Mouse (Mus musculus): Measurements from ENCODE around the gene Ndufc1.
"Not testable (repeated sequence)": the region's sequence is repeated elsewhere in the genome, so short reads cannot be mapped to it uniquely, and the experiment has no call there.

Ndufc1 gene

DNA sequence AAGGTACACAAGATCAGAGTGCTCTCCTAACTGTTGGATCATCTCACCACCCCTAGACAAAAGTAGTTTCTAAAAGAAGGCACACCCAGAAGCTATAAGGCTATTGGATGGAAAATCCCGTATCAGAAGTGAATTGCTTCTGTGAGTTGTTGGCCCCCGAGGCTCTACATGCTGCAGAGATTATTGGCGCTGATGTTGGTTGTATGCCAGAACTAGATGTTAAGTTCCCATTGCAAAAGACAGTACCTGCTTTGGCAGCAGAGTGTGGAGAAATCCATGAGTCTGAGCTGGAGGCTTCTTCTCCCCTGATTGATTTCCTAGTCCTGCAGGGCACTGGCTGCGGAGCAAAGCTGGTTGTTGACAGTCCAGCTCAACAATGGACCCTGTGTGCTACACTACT is 40.8 kb downstream of the Ndufc1 start:
- DNase-seq (ENCODE audit: low spot score) = no peak

DNA sequence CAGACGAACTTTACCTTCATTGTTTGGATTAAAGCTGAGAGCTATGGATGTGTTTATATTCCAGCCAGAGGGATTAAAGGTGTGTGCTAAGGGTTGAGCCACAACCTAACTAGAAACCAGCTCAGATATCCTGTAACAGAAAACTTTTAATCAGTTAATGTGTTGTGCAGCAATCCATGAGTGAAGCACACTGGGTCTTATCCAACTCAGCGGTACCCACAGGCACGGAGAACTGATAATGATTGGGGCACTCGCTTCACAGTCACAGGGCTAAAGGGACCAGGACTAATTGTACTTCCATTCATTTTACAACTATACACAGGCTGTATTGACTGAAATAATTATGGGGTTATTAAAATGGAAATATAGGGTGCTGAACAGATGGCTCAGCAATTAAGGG is 41.9 kb downstream of the Ndufc1 start:
- DNase-seq (ENCODE audit: low spot score) = no peak

DNA sequence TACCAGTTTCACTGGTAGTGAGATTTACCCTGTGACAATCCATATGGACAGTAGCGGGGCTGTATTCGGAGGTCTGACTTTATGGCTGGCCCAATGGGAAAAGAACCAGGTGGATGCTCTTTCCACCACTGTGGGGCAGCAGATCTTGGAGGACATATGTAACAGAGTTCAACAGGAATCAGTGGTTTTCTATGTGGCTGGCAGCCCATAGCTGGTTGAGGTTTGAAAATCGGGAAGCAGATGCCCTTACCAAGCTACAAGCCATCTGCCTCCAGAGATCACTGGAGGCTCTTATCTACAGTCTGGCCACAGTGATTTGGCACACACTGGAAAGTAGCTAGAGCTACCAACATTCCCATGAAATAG is 43.3 kb downstream of the Ndufc1 start:
- DNase-seq (ENCODE audit: low spot score) = no peak

DNA sequence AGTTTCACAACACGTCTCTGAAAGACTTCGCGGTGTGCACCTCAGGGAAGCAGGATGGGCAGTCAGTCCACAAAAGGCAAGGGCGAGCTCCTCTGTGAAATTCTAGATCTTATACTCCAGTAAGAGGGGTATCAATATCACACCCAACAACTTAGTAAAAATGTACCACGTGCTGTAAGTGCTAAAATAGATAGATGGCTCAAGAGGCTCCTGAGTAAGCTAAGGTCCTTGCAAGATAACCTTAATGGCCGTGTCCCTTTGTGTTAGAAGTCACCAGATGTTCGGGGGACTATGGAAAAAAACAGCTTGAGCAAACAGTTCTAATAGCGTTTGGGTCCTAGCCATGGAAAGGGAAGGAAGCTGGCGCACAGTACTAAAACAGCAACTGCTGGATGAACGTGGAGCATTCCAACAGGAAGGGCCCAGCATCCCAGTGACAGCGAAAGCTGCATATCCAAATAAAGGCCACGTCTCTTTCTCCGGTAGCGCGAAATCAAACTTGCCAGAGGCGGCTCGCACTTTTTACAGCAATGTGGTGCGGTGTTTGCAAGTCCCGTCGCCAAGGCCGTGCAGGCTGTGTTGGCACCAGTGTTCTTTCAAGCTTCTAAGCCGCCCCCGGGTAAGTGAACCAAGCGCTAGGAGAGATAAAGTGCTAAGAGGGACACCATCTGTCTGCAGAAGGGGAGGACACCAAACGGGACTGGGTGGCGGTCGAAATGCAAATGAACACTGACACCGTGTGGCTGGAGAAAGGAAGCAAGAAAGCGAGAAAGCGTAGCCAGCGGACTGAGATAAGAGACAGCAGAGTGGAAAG is 43.9 kb downstream of the Ndufc1 start:
- DNase-seq (ENCODE audit: low spot score) = peak; percentile 57

DNA sequence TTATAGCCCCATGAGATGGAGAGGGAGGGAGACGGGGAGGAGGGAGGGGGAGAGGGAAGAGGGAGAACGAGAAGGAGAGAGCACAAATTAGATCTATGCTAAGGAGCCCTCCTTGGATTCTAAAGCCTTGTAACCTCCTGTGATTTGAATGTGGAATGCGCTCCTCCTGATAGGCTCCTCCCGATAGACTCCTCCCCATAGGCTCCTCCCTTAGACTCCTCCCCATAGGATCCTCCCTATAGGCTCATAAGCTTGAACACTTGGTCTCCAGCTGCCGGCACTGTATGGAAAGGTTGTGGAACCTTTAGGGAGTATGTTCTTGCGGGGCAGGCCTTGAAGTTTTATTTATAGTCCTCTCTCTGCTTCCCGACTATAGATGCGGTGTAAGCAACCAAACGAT is 47.7 kb downstream of the Ndufc1 start:
- no peak for DNase-seq (ENCODE audit: low spot score)

DNA sequence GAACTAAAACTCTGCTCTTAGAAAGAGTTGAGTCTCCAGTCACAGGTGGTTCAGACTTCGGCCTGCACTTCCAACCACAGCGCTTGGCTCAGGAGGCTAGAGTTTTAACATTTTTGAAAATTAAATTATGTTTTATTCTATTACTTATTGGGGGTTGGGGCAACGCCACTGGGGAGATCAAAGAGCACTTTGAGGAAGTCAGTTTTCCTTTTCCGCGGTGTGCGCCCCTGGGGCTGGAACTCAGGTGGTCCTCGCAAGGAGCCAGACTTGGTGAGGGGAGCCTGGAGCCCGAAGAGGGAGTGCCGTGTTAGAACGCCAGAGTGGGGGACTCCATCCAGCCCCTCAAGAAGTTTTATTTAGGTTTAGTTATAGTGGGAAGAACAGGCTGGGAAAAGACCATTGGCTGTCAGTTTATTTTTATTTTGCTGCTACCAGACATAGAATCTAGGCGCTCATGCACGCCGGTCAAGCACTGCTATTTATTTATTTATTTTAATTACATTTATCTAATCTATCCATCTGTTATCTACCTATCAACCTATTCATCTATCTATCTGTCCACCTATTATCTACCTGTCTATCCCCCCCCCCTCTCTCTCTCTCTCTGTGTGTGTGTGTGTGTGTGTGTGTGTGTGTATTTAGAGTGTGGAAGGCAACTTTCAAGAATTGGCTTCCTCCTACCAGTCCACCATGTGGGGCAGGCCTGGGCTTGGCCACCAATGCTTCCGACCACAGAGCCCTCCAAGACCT is 49.1 kb downstream of the Ndufc1 start:
- no peak for DNase-seq (ENCODE audit: low spot score)

DNA sequence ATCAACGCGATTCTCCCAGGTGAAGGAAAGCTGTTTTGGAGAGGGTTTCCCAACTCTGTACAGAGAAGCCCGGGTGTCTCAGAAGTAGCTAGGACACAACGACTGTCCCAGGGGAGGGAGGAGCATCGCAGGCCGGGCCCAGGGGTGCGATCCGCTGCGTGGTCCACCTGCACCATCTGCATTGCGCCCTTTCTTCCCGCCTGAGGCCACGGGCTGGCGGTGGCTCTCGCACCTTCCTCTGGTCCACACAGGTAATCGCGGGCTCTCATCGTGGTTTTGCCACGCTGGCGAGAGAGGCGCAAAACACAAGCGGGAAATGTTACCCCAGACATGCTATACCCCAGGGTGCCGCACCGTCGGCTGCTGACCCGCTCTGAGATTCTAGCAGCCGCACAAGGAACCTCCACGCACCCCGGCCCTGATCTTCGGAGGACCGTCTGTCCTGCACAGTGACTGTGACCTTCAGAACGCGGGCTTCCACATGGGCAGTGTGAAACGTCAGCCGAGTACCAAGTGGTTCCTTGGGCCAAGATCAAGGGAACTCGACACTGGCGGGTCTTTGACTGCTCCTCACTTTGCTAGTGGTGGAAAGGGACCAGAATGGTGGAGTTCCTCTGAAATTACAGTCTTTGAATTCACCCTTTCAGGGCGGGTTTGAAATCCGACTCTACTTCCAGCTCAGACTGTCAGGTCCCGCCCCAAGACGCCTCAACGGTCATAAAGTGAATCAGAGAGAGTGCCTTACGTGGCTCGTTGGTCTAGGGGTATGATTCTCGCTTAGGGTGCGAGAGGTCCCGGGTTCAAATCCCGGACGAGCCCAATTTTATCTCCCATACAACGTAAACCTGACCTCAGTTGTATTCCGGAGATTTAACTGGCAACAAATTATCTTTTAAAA is 49.9 kb downstream of the Ndufc1 start:
- DNase-seq (ENCODE audit: low spot score) = peak; percentile 70

DNA sequence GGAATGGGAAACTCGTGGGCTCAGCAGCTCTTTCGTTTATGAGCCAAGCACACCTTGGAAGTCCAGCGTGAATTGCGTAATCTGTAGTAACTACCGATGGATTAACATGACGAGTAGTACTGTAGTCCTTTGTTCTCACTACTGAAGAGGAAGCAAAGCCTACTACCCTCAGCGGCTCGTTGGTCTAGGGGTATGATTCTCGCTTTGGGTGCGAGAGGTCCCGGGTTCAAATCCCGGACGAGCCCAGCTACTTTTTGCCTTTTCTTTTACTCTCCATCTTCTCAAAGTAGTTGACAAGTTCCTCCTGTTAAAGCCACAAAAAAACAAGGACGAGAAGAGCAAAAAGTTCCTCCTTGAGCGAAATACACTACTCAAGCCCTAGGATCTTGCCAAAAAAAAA is 50.6 kb downstream of the Ndufc1 start:
- DNase-seq (ENCODE audit: low spot score) = peak; percentile 60

DNA sequence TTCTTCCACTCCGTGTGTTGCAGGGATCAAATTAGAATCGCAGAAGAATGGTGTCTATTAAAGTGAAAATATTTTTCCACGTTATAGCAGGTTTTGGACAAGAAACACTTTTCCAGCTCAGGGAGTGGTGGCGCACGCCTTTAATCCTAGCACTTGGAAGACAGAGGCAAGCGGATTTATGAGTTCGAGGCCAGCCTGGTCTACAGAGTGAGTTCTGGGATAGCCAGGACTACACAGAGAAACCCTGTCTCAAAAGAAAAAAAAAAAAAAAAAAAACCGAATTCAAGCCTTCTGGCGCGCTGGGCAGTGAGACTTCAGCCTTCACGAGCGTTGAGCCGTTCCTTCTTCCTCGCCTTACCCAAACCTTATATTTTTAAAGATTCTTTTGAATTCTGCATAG is 51.2 kb downstream of the Ndufc1 start:
- DNase-seq (ENCODE audit: low spot score) = no peak

DNA sequence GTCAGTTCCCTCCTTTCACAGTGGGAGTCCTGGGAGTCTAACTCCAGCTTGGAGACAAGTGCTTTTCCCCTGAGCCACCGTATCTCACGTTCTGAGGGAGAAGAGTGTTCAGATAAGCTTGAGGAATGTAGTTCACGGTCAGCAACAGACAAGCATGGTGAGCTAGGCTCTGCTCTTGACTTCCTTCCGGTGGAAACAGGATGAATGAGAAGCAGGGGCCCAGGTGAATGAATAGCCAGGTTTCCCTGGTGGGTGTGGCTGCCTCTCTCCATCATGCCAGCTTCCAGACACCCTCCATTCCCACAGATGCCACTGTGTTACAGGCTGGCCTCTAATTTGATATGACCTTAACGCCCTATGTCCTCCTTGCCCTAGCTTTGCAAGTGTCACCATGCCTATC is 51.7 kb downstream of the Ndufc1 start:
- no peak for DNase-seq (ENCODE audit: low spot score)

DNA sequence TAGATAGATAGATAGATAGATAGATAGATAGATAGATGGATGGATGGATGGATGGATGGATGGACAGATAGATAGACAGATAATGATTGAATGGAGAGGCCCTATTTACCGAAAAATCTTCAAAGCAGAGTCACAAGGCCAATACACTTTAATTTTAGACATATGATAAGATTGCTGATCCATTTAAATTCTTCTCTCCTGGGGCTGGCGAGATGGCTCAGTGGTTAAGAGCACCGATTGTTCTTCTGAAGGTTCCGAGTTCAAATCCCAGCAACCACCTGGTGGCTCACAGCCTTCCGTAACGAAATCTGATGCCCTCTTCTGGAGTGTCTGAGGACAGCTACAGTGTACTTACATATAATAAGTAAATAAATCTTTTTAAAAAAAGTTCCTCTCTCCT is 53.8 kb downstream of the Ndufc1 start:
- not testable (repeated sequence) for DNase-seq (ENCODE audit: low spot score)
